In the genomic region with DNA sequence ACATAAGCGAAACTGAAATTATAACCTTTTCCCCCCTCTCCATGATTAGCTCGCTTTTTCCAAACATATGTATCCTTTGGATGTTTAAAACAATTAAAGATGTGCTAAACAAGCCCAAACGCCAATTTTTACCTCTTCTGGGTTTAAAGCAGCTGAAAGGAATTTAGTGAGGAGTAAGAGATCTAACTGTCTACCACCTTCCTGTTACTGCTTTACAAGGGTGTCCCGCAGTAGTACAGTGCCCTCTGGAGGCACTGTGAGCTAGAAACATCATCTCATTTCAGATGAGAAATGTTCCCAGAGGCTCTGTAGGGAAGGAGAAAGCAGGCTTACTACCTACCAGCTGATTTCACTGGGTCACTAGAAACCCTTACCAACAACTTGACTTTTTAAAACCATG, we compare ENCODE assay signal across 8 mouse cellular contexts.
DNase-seq lines count a peak whose midpoint lies in the region; ATAC-seq lines count a peak whose summit lies in the region.

No protein-coding gene starts in this region.

- DNase-seq in forebrain, embryonic 11.5 days (ENCODE audit: low spot score), result no peak
- DNase-seq in 416B (ENCODE audit: low read depth), result peak; percentile 83
- DNase-seq in adrenal gland, postnatal 14 days, result peak; percentile 48
- DNase-seq in frontal cortex, postnatal 36 days (ENCODE audit: low spot score in 2 of 2), result peak; percentile 21 to 64
- DNase-seq in layer of hippocampus, adult 18-20 months (ENCODE audit: low spot score in 2 of 2), result peak; percentile 17 to 71
- DNase-seq in lung, postnatal 25 days (ENCODE audit: low spot score), result peak; percentile 33
- peak; percentile 42 for DNase-seq in right cerebral cortex, postnatal 4 days

- 61% methylated on average over 4 of the region's 4 CpGs for WGBS in forebrain, embryonic 12.5 days
- WGBS in forebrain, embryonic 11.5 days, result 60% methylated on average over 4 of the region's 4 CpGs

- no peak overlapping the region for H3K9ac ChIP-seq in forebrain, embryonic 12.5 days
- H3K9ac ChIP-seq in forebrain, embryonic 11.5 days (ENCODE audit: low read length), result no peak overlapping the region

- no peak overlapping the region for H3K4me2 ChIP-seq in forebrain, embryonic 12.5 days
- H3K4me2 ChIP-seq in forebrain, embryonic 11.5 days (ENCODE audit: low read depth, low read length, severe bottlenecking), result no peak overlapping the region

- H3K27ac ChIP-seq in forebrain, embryonic 12.5 days, result no peak overlapping the region
- H3K27ac ChIP-seq in forebrain, embryonic 11.5 days (ENCODE audit: low read depth, low read length), result no peak overlapping the region

- 0 out of 2 replicates have a peak, but pooled peaks have one; percentile 49 for ATAC-seq in forebrain, embryonic 12.5 days (ENCODE audit: low FRiP score)
- no peak for ATAC-seq in forebrain, embryonic 11.5 days (replicated peaks; ENCODE audit: low FRiP score)

- 0 out of 2 replicates have a peak, but pooled peaks cover 5% of the 10 kb centered on the region for H3K36me3 ChIP-seq in forebrain, embryonic 12.5 days (replicated peaks)
- H3K36me3 ChIP-seq in forebrain, embryonic 11.5 days (ENCODE audit: control insufficient read depth, insufficient read depth, low read length), result no peaks in the 10 kb centered on the region

- no peaks in the 10 kb centered on the region for H3K4me1 ChIP-seq in forebrain, embryonic 12.5 days
- no peaks in the 10 kb centered on the region for H3K4me1 ChIP-seq in forebrain, embryonic 11.5 days (replicated peaks; ENCODE audit: control insufficient read depth, insufficient read depth, low read length)

- no peak overlapping the region for H3K4me3 ChIP-seq in forebrain, embryonic 12.5 days (replicated peaks)
- no peak overlapping the region for H3K4me3 ChIP-seq in forebrain, embryonic 11.5 days (ENCODE audit: low read depth, low read length)

- H3K27me3 ChIP-seq in forebrain, embryonic 12.5 days, result no peaks in the 10 kb centered on the region
- no peaks in the 10 kb centered on the region for H3K27me3 ChIP-seq in forebrain, embryonic 11.5 days (ENCODE audit: control insufficient read depth, insufficient read depth, low read length)

- H3K9me3 ChIP-seq in forebrain, embryonic 12.5 days, result no peaks in the 10 kb centered on the region
- H3K9me3 ChIP-seq in forebrain, embryonic 11.5 days (ENCODE audit: control insufficient read depth, low read length), result no peaks in the 10 kb centered on the region
